Mouse (Mus musculus): ENCODE measurements around the gene Pcgf6.
A peak's percentile ranks its signal among the peaks of the same experiment; 100 is the strongest.
"Not testable (repeated sequence)": the region's sequence is repeated elsewhere in the genome, so short reads cannot be mapped to it uniquely, and the experiment has no call there.

Gene Pcgf6

DNA sequence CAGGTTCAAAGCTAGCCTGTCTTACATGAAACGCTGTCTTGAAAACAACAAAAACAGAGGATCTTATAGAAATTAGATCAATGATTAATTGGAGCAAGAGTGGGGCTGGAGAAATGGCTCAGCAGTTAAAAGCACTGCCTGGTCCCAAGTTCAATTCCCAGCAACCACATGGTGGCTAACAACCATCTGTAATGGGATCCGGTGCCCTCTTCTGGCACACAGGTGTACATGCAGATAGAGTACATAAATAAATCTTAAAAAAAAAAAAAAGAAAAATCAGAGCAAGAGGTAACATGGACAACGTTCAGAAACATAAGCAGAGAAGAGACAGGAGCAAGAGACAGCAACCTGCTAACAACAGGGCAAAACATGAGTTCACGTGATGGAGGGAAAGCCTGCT lies 24.2 kb downstream of the Pcgf6 start:
- no peak for DNase-seq (ENCODE audit: low spot score)

DNA sequence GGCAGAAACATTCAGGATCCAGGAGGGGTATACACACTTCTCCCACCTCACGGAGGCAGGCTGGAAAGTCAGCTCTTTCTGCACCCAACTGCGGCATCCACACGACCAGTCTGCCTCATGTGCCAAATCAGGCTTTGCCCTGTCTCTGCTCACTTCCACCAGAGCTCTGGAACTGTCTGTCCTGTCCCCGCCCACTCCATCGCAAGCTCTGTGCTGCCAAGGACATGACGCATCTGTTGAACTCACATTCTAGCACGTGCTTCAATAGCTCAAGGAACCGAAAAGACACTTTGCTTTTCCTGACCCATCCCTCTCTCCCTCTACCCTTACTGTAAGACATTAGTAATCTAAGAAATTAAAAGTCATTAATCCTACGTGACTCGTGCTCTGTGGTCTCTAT lies 25.8 kb downstream of the Pcgf6 start:
- peak; percentile 47 for DNase-seq (ENCODE audit: low spot score)

DNA sequence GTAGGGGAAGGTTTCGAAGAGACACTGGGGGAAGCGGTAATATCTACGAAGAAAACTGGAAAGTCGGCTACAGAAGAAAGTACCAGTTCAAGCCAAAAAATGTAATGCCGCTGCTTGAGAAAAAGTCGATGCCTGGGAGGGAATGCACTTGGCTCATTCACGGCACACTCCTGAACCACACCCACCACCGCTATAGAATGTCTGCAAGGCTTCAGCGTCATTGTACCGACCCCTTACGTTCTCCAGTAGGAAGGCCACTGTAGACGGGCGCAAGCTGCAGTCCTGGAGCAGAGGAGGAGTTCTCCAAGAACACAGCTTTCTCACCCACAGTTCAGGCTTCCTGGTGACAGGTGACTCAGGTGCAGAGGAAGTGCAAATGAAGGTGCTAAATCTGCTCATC lies 27.2 kb downstream of the Pcgf6 start:
- no peak for DNase-seq (ENCODE audit: low spot score)

GRCm38 (mm10) chr19:47022709-47023108 lies 28.0 kb downstream of the Pcgf6 start:
- DNase-seq (ENCODE audit: low spot score): no peak

GRCm38 (mm10) chr19:47019326-47019725 lies 31.4 kb downstream of the Pcgf6 start:
- DNase-seq (ENCODE audit: low spot score): no peak

DNA sequence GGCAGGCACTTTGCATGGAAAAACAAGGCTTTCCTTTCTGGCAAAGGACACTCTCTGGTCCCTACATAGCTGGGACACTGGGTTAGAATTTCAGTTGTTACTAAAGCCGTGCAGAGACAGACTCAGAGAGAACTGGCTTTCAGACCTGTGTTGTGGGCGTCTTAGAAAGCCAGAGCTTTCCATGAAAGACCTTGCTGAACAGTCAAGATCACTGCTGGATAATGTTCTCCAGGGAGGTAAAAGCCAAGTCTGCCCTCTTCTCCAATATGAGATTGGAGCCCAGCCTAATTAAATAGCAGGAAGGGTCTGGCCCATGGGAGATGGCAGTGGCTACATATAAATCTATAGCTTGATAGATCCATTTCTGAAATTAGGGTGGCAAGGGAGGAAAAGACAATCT lies 32.4 kb downstream of the Pcgf6 start:
- DNase-seq (ENCODE audit: low spot score): no peak

- DNase-seq (ENCODE audit: low spot score): no peak
Measured at GRCm38 (mm10) chr19:47017831-47018230, 32.9 kb downstream of the Pcgf6 start.

DNA sequence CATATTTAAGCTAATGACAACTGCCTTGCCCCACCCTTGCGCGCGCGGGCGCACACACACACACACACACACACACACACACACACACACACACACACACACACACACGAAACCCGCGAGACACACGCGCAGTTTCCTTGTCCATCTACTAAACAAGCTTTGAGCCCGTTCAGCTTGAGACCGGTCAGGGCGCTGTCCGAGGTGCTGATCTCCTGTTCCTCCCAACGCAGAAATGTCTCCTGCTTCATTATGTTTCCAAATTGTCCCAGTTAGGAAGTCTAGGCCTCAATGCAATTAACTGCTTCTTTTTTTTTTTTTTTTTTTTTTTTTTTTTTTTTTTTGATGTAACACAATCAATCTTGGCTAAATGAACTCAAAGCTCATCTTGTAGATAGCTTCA lies 34.2 kb downstream of the Pcgf6 start:
- no peak for DNase-seq (ENCODE audit: low spot score)

DNA sequence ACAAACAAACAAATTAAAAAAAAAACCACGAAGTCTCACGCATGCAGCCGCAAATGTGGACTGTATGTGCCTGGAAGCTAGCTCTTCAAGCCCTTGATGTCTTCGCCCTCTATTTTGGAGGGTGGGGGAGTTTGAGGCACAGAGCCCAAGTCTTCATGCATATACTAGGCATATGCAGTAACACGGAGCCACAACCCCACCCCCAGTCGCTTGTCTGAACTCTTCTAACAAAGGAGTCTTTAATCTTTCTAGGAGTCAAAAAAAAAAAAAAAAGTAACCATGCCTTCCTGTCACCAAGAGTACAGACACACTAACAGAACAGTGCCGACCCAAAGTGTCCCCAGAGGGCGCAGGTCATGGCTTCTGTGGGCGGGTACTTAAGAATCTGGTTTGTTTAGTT lies 34.7 kb downstream of the Pcgf6 start:
- no peak for DNase-seq (ENCODE audit: low spot score)

DNA sequence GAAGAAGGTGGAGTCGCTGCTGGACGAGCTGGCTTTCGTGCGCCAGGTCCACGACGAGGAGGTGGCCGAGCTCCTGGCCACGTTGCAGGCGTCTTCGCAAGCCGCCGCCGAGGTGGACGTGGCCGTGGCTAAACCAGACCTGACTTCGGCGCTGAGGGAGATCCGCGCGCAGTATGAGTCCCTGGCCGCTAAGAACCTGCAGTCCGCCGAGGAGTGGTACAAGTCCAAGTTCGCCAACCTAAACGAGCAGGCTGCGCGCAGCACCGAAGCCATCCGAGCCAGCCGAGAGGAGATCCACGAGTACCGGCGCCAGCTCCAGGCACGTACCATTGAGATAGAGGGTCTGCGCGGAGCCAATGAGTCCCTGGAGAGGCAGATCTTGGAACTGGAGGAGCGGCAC lies 35.3 kb downstream of the Pcgf6 start:
- DNase-seq (ENCODE audit: low spot score): no peak

DNA sequence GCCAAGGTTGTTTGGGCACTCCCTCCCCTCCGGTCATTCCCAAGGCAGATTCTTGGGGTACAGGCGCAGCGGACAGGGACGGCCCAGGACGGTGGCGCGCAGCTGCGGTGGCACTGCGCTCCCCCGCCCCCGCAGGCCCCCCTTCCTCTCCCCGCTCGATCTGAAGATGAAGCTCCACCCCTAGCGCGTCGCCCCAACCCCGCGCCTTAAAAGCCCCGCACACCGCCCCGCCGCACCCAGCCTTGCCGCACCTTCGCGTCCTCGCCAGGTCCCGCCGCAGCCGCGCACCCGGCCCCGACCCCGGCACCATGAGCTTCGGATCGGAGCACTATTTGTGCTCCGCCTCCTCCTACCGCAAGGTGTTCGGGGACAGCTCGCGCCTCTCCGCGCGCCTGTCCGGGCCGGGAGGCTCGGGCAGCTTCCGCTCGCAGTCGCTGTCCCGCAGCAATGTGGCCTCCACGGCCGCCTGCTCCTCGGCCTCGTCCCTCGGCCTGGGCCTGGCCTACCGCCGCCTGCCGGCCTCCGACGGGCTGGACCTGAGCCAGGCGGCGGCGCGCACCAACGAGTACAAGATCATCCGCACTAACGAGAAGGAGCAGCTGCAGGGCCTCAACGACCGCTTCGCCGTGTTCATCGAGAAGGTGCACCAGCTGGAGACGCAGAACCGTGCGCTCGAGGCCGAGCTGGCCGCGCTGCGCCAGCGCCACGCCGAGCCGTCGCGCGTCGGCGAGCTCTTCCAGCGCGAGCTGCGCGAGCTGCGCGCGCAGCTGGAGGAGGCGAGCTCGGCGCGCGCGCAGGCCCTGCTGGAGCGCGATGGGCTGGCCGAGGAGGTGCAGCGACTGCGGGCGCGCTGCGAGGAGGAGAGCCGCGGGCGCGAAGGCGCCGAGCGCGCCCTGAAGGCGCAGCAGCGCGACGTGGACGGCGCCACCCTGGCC lies 36.0 kb downstream of the Pcgf6 start, which contains the start of the genes Ina and Nt5c2:
Gene Ina, plus strand, starts transcription at position 252 of the 935 bp plus-strand sequence.
Gene Nt5c2, minus strand, starts transcription at position 707 of the 935 bp plus-strand sequence.
- peak; percentile 66 for DNase-seq (ENCODE audit: low spot score)

DNA sequence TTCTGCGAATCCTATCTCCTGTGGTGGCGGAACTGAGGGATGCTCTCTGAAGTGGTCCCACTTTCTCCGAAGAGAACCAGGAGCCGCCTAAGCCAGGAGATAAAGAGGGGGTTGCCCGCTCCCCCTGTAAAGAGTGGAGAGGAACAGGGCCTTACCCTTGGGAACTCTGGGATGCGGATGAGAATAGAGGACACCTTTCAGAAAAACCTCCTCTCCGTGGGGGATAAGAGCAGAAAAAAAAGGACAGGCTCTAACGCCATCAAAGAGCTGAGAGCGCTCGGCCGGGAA lies 36.6 kb downstream of the Pcgf6 start:
- DNase-seq (ENCODE audit: low spot score): no peak

- no peak for DNase-seq (ENCODE audit: low spot score)
Measured at GRCm38 (mm10) chr19:47013340-47014158, 37.2 kb downstream of the Pcgf6 start.

DNA sequence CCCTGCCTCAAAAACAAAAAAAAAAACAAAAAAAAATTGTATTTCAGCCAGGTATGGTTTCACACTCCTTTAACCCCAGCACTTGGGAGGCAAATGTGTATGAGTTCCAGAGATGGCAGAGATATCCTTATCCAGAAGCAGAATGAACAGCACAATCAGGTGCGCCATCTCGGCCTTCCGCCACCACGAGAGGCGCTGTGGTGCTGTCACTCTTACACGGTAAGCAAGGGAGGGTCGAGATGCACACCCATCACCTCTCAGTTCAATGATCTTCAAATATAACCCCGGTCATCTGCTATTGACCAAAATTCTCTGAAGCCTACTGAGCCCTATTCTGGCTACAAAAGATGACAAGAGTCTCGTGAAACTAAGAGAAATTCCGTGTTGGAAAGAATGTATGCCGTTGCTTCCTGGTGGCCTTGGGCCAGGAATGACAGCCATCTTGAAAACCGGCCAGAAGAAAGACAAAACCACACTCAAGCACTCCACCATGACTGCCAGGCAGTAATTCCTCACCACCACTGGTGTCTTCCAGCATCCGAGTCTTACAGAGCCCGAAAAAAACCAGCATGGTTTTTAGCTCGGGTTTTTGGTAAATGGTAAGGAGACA lies 38.1 kb downstream of the Pcgf6 start:
- no peak for DNase-seq (ENCODE audit: low spot score)

GRCm38 (mm10) chr19:47009943-47010342 lies 40.8 kb downstream of the Pcgf6 start:
- DNase-seq (ENCODE audit: low spot score): no peak

GRCm38 (mm10) chr19:47009420-47009819 lies 41.3 kb downstream of the Pcgf6 start:
- DNase-seq (ENCODE audit: low spot score): no peak

DNA sequence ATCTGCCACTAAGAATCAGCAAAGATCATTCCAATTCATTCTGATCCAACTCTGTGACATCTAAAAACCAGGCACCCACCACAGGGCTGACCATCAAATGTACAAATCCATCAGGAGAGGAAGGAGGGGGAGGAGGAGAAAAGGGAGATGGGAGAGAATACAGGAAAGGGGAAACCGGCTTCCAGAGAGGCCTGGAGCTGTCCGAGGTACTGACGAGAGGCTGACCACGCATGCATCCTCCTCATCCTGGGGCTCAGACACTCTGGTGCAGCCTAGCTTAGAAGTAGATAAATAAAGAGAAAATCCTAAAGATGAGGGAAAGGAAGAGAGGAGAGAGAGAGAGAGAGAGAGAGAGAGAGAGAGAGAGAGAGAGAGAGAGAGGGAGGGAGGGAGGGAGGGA lies 44.4 kb downstream of the Pcgf6 start:
- no peak for DNase-seq (ENCODE audit: low spot score)

GRCm38 (mm10) chr19:47005873-47006272 lies 44.8 kb downstream of the Pcgf6 start:
- DNase-seq (ENCODE audit: low spot score): no peak

DNA sequence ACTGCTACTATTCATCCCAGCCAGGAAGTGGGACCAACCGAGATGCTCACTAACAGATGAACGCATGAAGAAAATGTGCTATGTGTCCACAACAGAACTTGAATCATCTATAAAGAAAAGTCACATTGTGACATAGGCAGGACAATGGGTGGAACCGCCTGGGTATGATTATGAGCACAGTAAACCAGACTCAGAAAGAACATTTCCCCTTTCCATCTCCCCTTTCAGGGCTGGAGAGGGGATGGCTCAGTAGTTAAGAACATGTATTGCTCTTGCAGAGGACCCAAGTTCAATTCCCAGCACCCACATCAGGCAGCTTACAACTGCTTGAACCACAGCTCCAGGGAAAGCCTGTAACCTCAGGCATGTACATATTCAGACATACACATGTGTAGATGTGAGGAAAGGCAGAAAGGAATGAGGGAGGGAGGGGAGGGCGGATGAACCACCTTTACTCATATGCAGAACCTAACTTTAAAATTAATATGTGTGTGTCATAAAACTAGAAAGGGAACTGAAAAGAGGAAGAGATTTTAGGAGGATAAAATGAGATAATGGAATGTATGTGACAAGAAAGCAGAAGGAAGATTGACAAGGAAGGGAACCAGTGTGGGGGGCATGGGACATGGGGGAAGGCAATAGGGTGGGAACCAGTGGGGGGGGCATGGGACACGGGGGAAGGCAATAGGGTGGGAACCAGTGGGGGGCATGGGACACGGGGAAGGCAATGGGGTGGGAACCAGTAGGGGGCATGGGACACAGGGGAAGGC lies 46.8 kb downstream of the Pcgf6 start:
- DNase-seq (ENCODE audit: low spot score): no peak

- DNase-seq (ENCODE audit: low spot score): not testable (repeated sequence)
Measured at GRCm38 (mm10) chr19:47000357-47000756, 50.3 kb downstream of the Pcgf6 start.

DNA sequence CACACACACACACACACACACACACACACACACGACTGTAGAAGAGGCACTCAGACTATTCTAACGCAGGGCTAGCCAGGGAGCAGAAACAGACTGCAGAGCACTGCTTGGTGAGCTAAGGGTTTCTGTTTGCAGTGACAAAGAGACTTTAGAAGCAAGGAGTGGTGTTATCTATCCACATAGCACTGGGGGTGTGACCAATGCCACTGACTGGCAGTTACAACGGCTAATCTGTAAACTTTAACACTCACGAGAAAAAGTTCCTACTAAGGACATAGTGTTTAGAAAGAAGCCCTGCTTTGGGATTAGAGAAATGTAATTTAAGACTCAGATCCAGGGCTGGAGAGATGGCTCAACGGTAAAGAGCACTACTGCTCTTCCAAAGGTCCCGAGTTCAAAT lies 51.0 kb downstream of the Pcgf6 start:
- DNase-seq (ENCODE audit: low spot score): no peak

GRCm38 (mm10) chr19:46998953-46999352 lies 51.8 kb downstream of the Pcgf6 start:
- DNase-seq (ENCODE audit: low spot score): no peak

Data from left cerebral cortex, adult 11 months (tissue).